Comparison of ENCODE assay signal across 18 mouse cellular contexts in the genomic region with DNA sequence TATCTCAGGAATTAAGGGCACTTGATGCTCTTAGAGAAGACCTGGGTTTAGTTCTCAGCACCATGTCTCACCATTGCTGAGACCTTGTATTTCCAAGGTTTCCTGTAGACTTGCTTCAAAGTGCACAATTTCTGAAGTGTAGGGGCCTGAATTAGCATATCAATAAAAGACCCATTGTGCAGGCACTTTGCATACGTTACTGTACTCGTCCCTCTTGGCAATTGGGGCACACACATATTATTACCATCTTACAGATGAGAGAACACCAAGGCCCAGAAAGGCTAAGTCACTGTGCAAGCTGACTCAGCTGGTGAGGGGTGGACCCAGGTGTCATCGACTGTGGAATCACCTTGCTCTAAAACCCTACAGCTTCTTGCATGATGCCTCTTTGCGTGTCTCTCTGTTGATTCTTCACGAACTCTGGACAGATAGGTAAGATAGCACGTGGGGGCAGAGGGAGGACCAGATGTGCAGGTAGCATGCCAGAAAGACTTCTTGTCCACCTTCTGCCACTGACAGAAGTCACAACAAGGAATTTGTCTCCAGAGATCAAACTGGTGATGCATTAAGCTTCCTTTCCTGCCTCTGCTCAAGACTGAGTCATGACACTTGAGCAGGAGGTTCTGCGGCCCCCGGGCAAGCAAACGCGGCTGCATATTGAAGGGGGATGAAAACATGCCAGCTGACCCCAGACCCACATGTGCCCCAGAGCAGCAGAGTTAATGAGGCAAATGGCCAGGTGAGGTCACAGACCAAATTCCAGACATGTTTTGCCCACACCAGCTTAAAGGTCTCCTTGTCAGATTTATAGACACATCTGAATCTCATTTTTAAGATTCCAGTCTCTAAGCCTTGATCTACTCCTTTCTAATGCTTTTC.
DNase-seq lines count a peak whose midpoint lies in the region; ATAC-seq lines count a peak whose summit lies in the region.
"Had no signal": no experiment of that assay in that cellular context is flagged by ENCODE, and none has a peak within 500 bp of the region (broad histone marks: within the 10 kb centered on the region; RNA-seq: fewer than 3 reads in every experiment).

No protein-coding gene starts in this region.

- no peaks in the 10 kb centered on the region for H3K27me3 ChIP-seq in kidney, embryonic 15.5 days
- no peaks in the 10 kb centered on the region for H3K27me3 ChIP-seq in limb, embryonic 10.5 days (ENCODE audit: low read depth, poor library complexity, severe bottlenecking)
- H3K27me3 ChIP-seq: embryonic facial prominence, embryonic 13.5 days; liver, embryonic 12.5 days had no signal

- H3K4me3 ChIP-seq in kidney, embryonic 15.5 days (replicated peaks), result no peak overlapping the region
- H3K4me3 ChIP-seq in limb, embryonic 10.5 days, result 0 out of 2 replicates have a peak overlapping the region, but pooled peaks have one; percentile 16
- H3K4me3 ChIP-seq: embryonic facial prominence, embryonic 13.5 days; left cerebral cortex, adult 2 months; liver, embryonic 12.5 days had no signal

- H3K4me2 ChIP-seq in kidney, embryonic 15.5 days, result no peak overlapping the region
- H3K4me2 ChIP-seq: embryonic facial prominence, embryonic 13.5 days; heart, embryonic 11.5 days; liver, embryonic 12.5 days had no signal

- 38% methylated on average over 10 of the region's 10 CpGs for WGBS in kidney, embryonic 15.5 days
- WGBS in limb, embryonic 10.5 days, result 30% methylated on average over 10 of the region's 10 CpGs

- H3K9ac ChIP-seq in kidney, embryonic 15.5 days, result no peak overlapping the region
- H3K9ac ChIP-seq: embryonic facial prominence, embryonic 13.5 days; liver, embryonic 12.5 days had no signal

- no peak for DNase-seq in kidney, adult 11 months
- peak; percentile 22 for DNase-seq in NIH3T3 (ENCODE audit: low read depth)
- peak; percentile 61 for DNase-seq in embryo, embryonic 10.5 days (ENCODE audit: low spot score)
- peak; percentile 77 for DNase-seq in limb, embryonic 10.5 days (ENCODE audit: low spot score)
- DNase-seq in T-cell, adult 2 months (ENCODE audit: low spot score), result no peak
- DNase-seq in spleen, postnatal 10 days (ENCODE audit: low spot score in 2 of 2), result no peak
- DNase-seq in natural killer cell, adult 2 months (ENCODE audit: low spot score in 2 of 2), result no peak
- DNase-seq: adrenal gland, postnatal 25 days; cerebellum, adult 9-10 months; gastrocnemius, postnatal 25 days; right cerebral cortex, adult 18-20 months had no signal

- no peaks in the 10 kb centered on the region for H3K36me3 ChIP-seq in kidney, embryonic 15.5 days
- no peaks in the 10 kb centered on the region for H3K36me3 ChIP-seq in limb, embryonic 10.5 days
- H3K36me3 ChIP-seq: embryonic facial prominence, embryonic 13.5 days; G1E; liver, embryonic 12.5 days had no signal

- peak; percentile 49; the same call in 1 of the 2 replicates for ATAC-seq in kidney, embryonic 15.5 days (replicated peaks; ENCODE audit: low FRiP score)
- ATAC-seq: inflammation-experienced regulatory T-cells, adult 6 months; liver, embryonic 12.5 days had no signal

- H3K4me1 ChIP-seq in kidney, embryonic 15.5 days, result peaks cover 19% of the 10 kb centered on the region
- peaks cover 65% of the 10 kb centered on the region for H3K4me1 ChIP-seq in limb, embryonic 10.5 days
- H3K4me1 ChIP-seq: liver, embryonic 12.5 days had no signal

- no peak overlapping the region for H3K27ac ChIP-seq in kidney, embryonic 15.5 days
- peak overlapping the region; percentile 70 for H3K27ac ChIP-seq in limb, embryonic 10.5 days
- H3K27ac ChIP-seq: embryonic facial prominence, embryonic 13.5 days; left cerebral cortex, adult 2 months; liver, embryonic 12.5 days had no signal

- H3K9me3 ChIP-seq in kidney, embryonic 15.5 days (replicated peaks), result no peaks in the 10 kb centered on the region
- no peaks in the 10 kb centered on the region for H3K9me3 ChIP-seq in limb, embryonic 10.5 days (replicated peaks)
- H3K9me3 ChIP-seq: embryonic facial prominence, embryonic 13.5 days; liver, embryonic 12.5 days had no signal

Comparison
In these comparisons a context has a peak if more than half of its experiments do, and no peak if none do; other contexts are left out.
1. DNase-seq: peak in NIH3T3 (single experiment), embryo, embryonic 10.5 days (single experiment) and limb, embryonic 10.5 days (single experiment); none in kidney, adult 11 months (single experiment), T-cell, adult 2 months (single experiment), spleen, postnatal 10 days (0 of 2) and natural killer cell, adult 2 months (0 of 2).